Mouse (Mus musculus): ENCODE data around the gene Rptn. TPM values are rescaled to one million over a fixed set of nuclear protein-coding genes. Genes with fewer than 3 reads are reported as not detected.

The Rptn gene
- polyA plus RNA-seq (2012; rRNA removed) = 0.05 TPM in 2 replicates

GRCm38 (mm10) chr3:93393366-93393765 lies at the start of gene Rptn:
Gene Rptn (plus strand): TSS chr3:93393699.

GRCm38 (mm10) chr3:93442030-93442429 lies 48.5 kb downstream of the Rptn start, which contains the start of gene Tchh:
Gene Tchh (plus strand): TSS chr3:93442330.

Other genes starting within 250 kb of the Rptn start
- gene Crnn, start 248.9 kb upstream of the Rptn start, polyA plus RNA-seq (2012; rRNA removed) = not detected in 2 replicates
- gene Flg2, start 196.4 kb upstream of the Rptn start, polyA plus RNA-seq (2012; rRNA removed) = not detected in 2 replicates
- gene Flg, start 120.2 kb upstream of the Rptn start, polyA plus RNA-seq (2012; rRNA removed) = not detected in 2 replicates
- not detected in 2 replicates for gene Hrnr, start 74.0 kb upstream of the Rptn start, polyA plus RNA-seq (2012; rRNA removed)
- gene Tchh, start 48.6 kb downstream of the Rptn start, polyA plus RNA-seq (2012; rRNA removed) = 0.05 and 0.06 TPM in 2 replicates
- gene Tchhl1, start 75.1 kb downstream of the Rptn start, polyA plus RNA-seq (2012; rRNA removed) = not detected in 2 replicates
- 129 and 140 TPM in 2 replicates for gene S100a11, start 126.8 kb downstream of the Rptn start, polyA plus RNA-seq (2012; rRNA removed)
- 42.7 and 56.0 TPM in 2 replicates for gene S100a10, start 161.4 kb downstream of the Rptn start, polyA plus RNA-seq (2012; rRNA removed)

Measured in liver, embryonic 18 days (tissue).